Mouse (Mus musculus): Measurements from ENCODE around the gene C1qtnf7. TPM values are rescaled to one million over a fixed set of nuclear protein-coding genes. Genes with fewer than 3 reads are reported as not detected.

The C1qtnf7 gene
- polyA plus RNA-seq, 1 experiment: 4.8 TPM

- Histone ChIP-seq H3K4me1 (ENCODE audit: control insufficient read depth, insufficient read depth, low read length) (peaks cover 6% of the 10 kb centered on the region), H3K27ac (ENCODE audit: insufficient read depth, low read length) (peak overlapping the region; percentile 31; the same call in 1 of the 2 replicates), H3K4me3 (ENCODE audit: insufficient read depth, low read length) (no peak overlapping the region)
- TF ChIP-seq CTCF (IDR thresholded peaks at IDR 0.05; ENCODE audit: borderline replicate concordance, insufficient read depth, low read length): no peak
- no peak for TF ChIP-seq POLR2A (IDR thresholded peaks at IDR 0.05; ENCODE audit: low read depth, low read length)
Measured at GRCm38 (mm10) chr5:43508470-43508869, 6.9 kb upstream of the C1qtnf7 start.

GRCm38 (mm10) chr5:43508892-43509291 lies 6.4 kb upstream of the C1qtnf7 start:
- H3K4me3 ChIP-seq (ENCODE audit: insufficient read depth, low read length): no peak overlapping the region
- H3K4me1 ChIP-seq (ENCODE audit: control insufficient read depth, insufficient read depth, low read length): peaks cover 6% of the 10 kb centered on the region
- peak overlapping the region; percentile 47 for H3K27ac ChIP-seq (ENCODE audit: insufficient read depth, low read length)
- TF ChIP-seq POLR2A (IDR thresholded peaks at IDR 0.05; ENCODE audit: low read depth, low read length) (no peak), CTCF (IDR thresholded peaks at IDR 0.05; ENCODE audit: borderline replicate concordance, insufficient read depth, low read length) (no peak)

GRCm38 (mm10) chr5:43511126-43511525 lies 4.2 kb upstream of the C1qtnf7 start:
- no peak for TF ChIP-seq POLR2A (IDR thresholded peaks at IDR 0.05; ENCODE audit: low read depth, low read length)
- no peak for TF ChIP-seq CTCF (IDR thresholded peaks at IDR 0.05; ENCODE audit: borderline replicate concordance, insufficient read depth, low read length)
- H3K4me3 ChIP-seq (ENCODE audit: insufficient read depth, low read length): no peak overlapping the region

GRCm38 (mm10) chr5:43516491-43516890 lies 1.2 kb downstream of the C1qtnf7 start:
- H3K27ac ChIP-seq (ENCODE audit: insufficient read depth, low read length): no peak overlapping the region
- H3K4me1 ChIP-seq (ENCODE audit: control insufficient read depth, insufficient read depth, low read length): no peaks in the 10 kb centered on the region; the same call in 1 of the 2 replicates
- TF ChIP-seq CTCF (IDR thresholded peaks at IDR 0.05; ENCODE audit: borderline replicate concordance, insufficient read depth, low read length): no peak
- TF ChIP-seq POLR2A (IDR thresholded peaks at IDR 0.05; ENCODE audit: low read depth, low read length): no peak
- no peak overlapping the region for H3K4me3 ChIP-seq (ENCODE audit: insufficient read depth, low read length)

More at GRCm38 (mm10) chr5:43511126-43511525, 4.2 kb upstream of the C1qtnf7 start:
- H3K27ac ChIP-seq (ENCODE audit: insufficient read depth, low read length): no peak overlapping the region
- peaks cover 6% of the 10 kb centered on the region for H3K4me1 ChIP-seq (ENCODE audit: control insufficient read depth, insufficient read depth, low read length)

- Histone ChIP-seq H3K4me3 (ENCODE audit: insufficient read depth, low read length) (no peak overlapping the region), H3K4me1 (ENCODE audit: control insufficient read depth, insufficient read depth, low read length) (no peaks in the 10 kb centered on the region; the same call in 1 of the 2 replicates), H3K27ac (ENCODE audit: insufficient read depth, low read length) (no peak overlapping the region)
- no peak for TF ChIP-seq POLR2A (IDR thresholded peaks at IDR 0.05; ENCODE audit: low read depth, low read length)
- TF ChIP-seq CTCF (IDR thresholded peaks at IDR 0.05; ENCODE audit: borderline replicate concordance, insufficient read depth, low read length): no peak
Measured at GRCm38 (mm10) chr5:43517313-43517712, 2.0 kb downstream of the C1qtnf7 start.

GRCm38 (mm10) chr5:43519905-43520304 lies 4.6 kb downstream of the C1qtnf7 start:
- Histone ChIP-seq H3K4me3 (ENCODE audit: insufficient read depth, low read length) (no peak overlapping the region), H3K4me1 (ENCODE audit: control insufficient read depth, insufficient read depth, low read length) (no peaks in the 10 kb centered on the region; the same call in 1 of the 2 replicates), H3K27ac (ENCODE audit: insufficient read depth, low read length) (no peak overlapping the region)
- TF ChIP-seq CTCF (IDR thresholded peaks at IDR 0.05; ENCODE audit: borderline replicate concordance, insufficient read depth, low read length) (no peak), POLR2A (IDR thresholded peaks at IDR 0.05; ENCODE audit: low read depth, low read length) (no peak)

- TF ChIP-seq POLR2A (IDR thresholded peaks at IDR 0.05; ENCODE audit: low read depth, low read length) (no peak), CTCF (IDR thresholded peaks at IDR 0.05; ENCODE audit: borderline replicate concordance, insufficient read depth, low read length) (no peak)
- H3K4me3 ChIP-seq (ENCODE audit: insufficient read depth, low read length): no peak overlapping the region
- no peak overlapping the region for H3K27ac ChIP-seq (ENCODE audit: insufficient read depth, low read length)
- no peaks in the 10 kb centered on the region; the same call in 1 of the 2 replicates for H3K4me1 ChIP-seq (ENCODE audit: control insufficient read depth, insufficient read depth, low read length)
Measured at GRCm38 (mm10) chr5:43521369-43521768, 6.0 kb downstream of the C1qtnf7 start.

- TF ChIP-seq POLR2A (IDR thresholded peaks at IDR 0.05; ENCODE audit: low read depth, low read length): no peak
- TF ChIP-seq CTCF (IDR thresholded peaks at IDR 0.05; ENCODE audit: borderline replicate concordance, insufficient read depth, low read length): no peak
- no peak overlapping the region for H3K4me3 ChIP-seq (ENCODE audit: insufficient read depth, low read length)
- no peak overlapping the region for H3K27ac ChIP-seq (ENCODE audit: insufficient read depth, low read length)
- peaks cover 2% of the 10 kb centered on the region for H3K4me1 ChIP-seq (ENCODE audit: control insufficient read depth, insufficient read depth, low read length)
Measured at GRCm38 (mm10) chr5:43522866-43523265, 7.5 kb downstream of the C1qtnf7 start.

- H3K27ac ChIP-seq (ENCODE audit: insufficient read depth, low read length): peak overlapping the region; percentile 71
- TF ChIP-seq CTCF (IDR thresholded peaks at IDR 0.05; ENCODE audit: borderline replicate concordance, insufficient read depth, low read length) (no peak), POLR2A (IDR thresholded peaks at IDR 0.05; ENCODE audit: low read depth, low read length) (no peak)
Measured at GRCm38 (mm10) chr5:43526874-43527584, 11.7 kb downstream of the C1qtnf7 start.

GRCm38 (mm10) chr5:43530186-43530585 lies 14.8 kb downstream of the C1qtnf7 start:
- no peak overlapping the region for H3K4me3 ChIP-seq (ENCODE audit: insufficient read depth, low read length)
- TF ChIP-seq POLR2A (IDR thresholded peaks at IDR 0.05; ENCODE audit: low read depth, low read length): no peak
- no peak for TF ChIP-seq CTCF (IDR thresholded peaks at IDR 0.05; ENCODE audit: borderline replicate concordance, insufficient read depth, low read length)
- peaks cover 2% of the 10 kb centered on the region for H3K4me1 ChIP-seq (ENCODE audit: control insufficient read depth, insufficient read depth, low read length)
- H3K27ac ChIP-seq (ENCODE audit: insufficient read depth, low read length): no peak overlapping the region

More at GRCm38 (mm10) chr5:43526874-43527584, 11.7 kb downstream of the C1qtnf7 start:
- H3K4me1 ChIP-seq (ENCODE audit: control insufficient read depth, insufficient read depth, low read length): peaks cover 2% of the 10 kb centered on the region
- H3K4me3 ChIP-seq (ENCODE audit: insufficient read depth, low read length): no peak overlapping the region

Data from embryonic fibroblast, embryonic 13.5 days (primary cell).